Mouse (Mus musculus) gonadal fat pad, adult 2 months (tissue): ENCODE measurements around the gene Ngf. TPM values are rescaled to one million over a fixed set of nuclear protein-coding genes. Genes with fewer than 3 reads are reported as not detected.

ENCODE experiments used
- DNase-seq: peaks from one replicate; pipeline ENCODE4 v3.0.0-alpha.2; 2012; ENCODE audit warnings: low read depth
- polyA plus RNA-seq: library from polyadenylated mRNA; depleted of rRNA; stranded (reverse); fragments of >200 nt; gene quantifications from 2 replicates; pipeline ENCODE4 v1.2.3, GENCODE M21; 2012

The Ngf gene
- polyA plus RNA-seq, 1 experiment = 20.4 TPM

DNA sequence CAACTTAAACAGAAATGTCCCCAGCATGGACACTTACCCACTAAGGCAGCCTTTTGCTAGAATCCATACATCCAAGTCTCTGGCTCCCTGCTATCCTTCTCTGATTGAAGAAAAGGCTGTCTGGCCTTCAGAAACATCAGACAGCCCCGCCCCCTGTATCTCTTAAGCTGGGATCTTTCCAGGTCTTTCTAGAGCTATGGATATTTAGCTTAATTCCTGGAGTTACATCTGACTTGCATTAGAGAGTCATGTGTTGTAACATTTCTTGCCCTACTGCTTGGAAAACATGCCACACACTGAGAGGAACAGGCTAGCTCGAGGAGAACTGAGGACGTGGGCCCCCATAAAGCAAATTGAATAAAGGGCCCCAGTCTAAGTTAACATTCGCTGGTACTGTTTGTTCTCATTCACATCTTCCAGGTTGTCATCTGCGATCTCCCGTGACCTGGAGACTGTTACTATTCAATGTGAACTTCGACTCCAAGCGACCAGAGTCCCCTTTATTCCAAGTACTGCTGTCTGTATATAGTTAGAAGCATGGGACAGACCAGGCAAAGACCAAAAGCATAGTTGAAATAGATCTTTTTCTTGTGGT is 38.0 kb downstream of the Ngf start:
- DNase-seq = no peak

DNA sequence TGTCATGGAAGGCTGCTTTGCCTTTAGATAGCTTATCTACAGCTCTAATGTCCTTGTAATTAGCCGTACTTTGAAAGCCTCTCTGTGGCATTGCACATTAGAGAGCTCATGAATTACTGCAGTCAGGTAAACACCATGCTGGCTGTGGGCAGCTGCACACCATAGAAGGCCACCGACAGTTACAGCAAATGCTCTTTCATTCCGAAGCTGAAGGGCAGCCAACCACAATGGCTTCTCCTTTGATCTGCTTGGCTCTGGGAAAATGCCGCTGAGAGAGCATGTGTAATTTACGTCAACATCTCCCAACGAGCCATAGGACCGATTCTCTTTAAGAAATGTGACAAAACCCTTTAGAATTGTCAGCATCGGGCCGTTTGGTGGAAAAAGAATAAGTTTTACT is 38.7 kb downstream of the Ngf start:
- DNase-seq = no peak

DNA sequence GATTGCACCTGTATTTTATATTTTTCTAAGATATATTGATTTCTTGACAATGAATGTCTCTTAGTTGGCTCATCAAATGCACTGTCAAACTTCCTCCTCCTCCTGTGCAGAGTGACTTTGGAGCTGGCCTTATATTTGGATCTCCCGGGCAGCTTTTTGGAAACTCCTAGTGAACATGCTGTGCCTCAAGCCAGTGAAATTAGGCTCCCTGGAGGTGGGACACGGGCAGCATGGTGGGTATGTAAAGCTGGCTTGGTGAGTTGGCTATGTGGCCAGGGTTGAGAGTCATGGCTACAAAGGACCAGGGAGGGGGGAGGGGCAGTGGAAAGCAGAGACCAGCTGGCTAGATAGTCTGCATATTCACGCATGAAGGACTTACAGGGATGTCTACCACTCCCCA is 39.9 kb downstream of the Ngf start:
- no peak for DNase-seq

DNA sequence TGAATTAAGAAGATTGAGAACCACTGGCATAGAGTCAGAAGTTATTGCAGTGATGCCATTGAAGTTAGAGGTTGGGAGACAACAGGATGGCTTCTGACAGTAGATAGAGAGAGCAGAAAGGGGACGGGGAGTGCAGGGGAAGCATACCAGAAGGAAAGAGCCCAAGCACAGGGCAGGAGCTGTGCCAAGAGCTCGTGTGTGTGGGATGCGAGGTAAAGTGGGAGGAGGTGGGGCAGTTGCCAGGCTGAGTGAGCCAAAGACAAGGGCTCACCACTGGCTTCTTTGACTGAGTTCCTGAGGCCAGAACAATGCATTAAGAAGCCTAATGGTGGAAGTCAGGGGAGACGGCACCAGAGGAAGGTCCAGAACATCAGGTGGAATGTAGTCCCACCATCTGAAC is 47.2 kb downstream of the Ngf start:
- no peak for DNase-seq

DNA sequence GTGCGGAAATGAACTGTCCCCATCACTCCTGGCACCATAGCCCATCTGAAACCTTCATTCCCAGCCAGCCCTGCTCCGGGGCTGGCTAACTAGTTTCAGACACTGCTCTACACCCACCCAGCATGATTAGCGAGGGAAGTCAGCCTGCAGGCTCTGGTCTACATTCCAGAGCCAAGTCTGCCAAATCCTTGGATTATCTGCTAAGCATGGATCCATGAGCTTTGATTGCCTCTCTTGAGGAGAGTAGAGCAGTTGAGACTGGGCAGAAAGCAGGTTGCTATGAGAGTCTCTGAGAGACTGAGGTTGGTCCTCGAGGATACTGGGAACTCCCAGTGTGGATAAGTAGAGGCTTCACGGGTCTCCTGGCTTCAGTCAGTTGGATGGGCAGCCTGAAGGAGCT is 51.3 kb downstream of the Ngf start:
- DNase-seq = peak; percentile 27

DNA sequence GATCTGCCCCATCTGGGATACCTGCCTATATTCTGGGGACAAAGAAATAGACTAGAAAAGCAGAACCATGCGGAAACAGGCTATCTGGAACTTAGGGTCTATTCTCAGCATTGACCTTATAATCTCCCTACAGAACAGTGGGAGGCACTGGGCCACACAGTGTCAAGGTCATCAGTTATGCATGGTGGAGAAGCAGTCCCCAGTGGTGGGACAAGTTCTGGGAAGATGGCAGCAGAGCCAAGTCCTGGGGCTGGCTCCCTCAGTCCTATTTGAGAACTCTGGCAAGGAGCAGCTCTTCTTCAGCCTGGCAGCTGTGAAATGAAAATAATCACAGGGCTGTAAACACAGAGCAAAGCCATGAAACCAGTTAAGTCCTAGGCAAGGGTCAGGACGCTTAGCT is 54.0 kb downstream of the Ngf start:
- no peak for DNase-seq

DNA sequence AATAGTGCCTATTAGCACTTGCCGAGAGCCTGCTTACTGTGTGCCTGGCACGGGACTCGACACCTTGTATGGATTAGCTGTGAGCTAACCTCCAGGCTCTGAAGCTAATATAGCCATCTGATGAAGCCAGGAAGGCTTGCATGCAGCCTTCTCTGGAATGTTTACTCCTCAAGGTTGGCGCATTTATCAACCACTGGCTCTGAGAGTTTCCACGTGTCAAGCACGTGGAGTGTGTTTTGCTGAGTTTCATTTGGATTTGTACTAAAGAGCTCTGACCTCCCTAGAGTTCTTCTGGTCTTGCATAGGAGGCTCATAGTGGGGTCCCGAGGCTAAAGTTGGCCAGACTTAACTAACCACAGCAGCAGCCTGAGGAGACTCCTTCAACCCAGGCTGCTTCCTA is 55.2 kb downstream of the Ngf start:
- DNase-seq = no peak

DNA sequence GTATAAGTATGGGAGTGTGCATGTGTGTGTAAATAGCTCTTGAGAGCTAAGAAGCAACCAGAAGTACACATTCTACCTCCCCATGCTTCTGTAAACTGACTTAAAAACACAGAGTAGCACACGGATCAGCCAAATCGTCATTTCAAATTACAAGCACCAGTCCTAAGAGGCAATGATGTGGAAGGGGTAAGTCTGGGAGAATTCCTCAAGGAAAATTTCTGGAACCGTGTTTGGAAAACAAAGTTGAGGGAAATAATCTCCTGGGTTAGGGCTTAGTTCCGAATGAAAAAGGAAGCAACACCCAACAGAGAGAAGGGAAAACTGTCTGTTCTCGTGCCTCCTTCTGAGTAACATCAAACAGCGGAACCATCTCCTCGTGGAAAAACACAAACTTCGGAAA is 56.1 kb downstream of the Ngf start:
- DNase-seq = no peak

DNA sequence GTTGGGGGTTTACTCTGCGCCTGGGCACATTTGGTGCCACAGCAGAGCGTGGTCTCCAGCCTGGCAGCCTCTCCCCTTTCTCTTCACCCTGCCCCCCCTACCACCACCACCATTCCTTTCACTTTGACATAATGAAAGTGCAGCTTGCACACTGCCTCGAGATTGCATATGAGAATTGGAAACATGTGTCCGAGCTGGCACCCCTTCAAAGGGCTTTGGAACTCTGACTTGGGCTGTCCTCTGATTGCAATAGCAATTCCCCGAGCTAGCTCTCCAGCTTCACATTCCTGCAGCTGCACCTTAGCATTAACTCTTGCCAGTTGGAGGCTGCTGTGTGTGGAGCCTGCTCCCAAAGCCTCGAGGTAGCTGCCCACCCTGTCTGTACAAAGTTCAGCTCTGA is 56.8 kb downstream of the Ngf start:
- DNase-seq = no peak

DNA sequence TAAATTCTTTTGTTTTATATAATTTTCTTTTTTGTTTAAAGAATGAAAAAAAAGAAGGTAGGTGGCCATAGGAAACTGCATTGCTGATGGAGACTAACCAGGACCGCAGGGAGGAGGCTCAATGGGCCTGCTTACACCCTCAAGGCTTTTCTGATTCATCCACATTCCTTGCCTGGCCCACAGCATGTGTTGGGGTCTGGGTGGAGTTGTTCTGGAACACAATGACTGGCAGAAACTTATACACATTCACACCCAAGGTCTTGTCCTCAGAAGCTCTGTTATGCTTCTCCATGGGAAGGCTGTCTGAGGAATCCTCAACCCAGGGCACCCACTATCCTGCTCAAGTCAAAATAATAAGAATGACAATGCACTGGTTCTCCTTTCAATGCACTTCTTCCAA is 65.0 kb downstream of the Ngf start:
- DNase-seq = no peak

DNA sequence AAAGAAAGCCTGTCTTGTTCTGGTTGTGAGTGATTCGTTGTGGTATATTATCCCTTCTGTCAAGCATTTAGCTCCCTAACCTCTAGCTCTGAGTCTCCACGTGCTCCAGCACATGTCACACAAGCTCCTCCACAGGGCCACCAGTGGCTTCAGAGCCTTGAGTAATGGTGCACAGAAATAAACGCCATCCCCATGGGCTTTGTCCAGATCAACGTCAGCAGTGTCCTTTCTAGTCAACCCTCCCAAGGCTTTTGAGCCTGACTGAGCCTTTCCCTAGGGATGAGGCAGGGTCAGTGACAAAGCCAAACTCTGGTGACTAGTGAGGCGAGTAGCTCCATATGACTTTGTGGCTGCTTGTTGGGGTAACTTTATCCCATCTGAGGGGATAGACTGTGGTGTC is 73.9 kb downstream of the Ngf start:
- no peak for DNase-seq

DNA sequence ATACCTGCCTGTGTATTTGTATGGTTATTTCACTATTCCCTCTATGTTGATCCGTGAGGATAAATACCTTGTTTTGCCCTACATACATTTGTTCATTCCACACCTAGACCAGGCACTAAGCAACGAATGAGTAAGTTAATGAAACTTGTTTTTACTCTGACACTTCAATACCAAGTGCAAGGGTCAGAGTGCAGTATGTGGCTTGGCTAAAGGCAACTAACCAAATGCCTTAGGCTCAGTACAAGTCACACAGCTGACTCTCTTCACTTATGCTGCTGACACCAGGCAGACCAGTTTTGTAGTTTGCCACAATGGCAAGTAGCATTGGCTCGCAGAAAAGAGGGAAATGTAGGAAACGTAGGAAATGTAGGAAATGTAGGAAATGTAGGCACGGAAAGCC is 77.8 kb downstream of the Ngf start:
- no peak for DNase-seq

DNA sequence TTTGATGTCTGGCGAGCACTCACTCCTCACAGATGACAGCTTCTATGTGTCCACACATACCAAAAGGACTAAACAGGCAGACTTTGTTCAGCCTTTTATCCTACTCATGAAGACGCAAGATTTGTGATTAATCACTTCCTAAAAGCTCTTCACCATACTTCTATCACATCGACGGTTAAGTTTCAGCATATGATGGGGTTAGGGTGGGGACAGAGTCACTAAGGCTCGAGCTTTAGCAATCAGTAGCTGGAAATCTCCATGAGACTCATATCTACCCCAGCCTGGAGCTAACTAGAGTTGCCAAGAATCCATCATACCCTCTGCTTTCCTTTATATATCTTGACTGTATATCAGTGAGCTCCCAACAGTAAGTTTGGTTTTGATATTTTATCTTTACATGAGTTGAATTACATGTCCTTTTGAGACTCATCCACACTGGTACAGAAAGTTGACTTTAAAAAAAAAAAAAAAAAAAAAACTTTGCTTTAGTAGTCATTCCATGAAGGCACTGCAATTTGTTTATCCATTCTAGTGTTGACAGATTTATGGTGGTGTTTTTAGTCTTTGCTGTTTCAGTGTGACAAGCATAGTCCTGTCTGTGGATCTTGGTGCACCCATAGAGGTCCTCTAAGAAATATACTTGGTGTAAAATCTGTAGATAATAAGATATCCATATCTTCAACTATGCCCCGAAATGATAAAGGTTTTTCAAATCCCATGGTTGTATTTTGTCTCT is 84.4 kb downstream of the Ngf start:
- no peak for DNase-seq

DNA sequence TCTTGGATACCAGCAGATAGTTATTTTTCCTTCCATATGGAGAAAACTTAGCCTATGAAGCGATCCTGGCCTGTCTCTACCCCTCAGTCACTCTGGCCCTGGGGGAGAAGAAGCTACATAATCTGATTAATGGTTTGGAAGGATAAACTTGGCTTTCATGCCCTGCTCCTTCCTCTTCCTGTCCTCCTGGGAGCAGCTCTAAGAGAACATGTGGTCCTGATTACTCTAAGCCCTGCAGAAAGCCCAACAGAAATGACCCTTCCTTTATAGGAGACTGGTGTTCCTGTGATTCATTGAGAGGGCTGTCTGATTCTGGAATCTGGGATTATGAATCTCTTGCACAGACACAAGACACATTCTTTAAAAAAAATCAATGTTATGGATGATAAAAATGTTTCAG is 86.4 kb downstream of the Ngf start:
- no peak for DNase-seq

DNA sequence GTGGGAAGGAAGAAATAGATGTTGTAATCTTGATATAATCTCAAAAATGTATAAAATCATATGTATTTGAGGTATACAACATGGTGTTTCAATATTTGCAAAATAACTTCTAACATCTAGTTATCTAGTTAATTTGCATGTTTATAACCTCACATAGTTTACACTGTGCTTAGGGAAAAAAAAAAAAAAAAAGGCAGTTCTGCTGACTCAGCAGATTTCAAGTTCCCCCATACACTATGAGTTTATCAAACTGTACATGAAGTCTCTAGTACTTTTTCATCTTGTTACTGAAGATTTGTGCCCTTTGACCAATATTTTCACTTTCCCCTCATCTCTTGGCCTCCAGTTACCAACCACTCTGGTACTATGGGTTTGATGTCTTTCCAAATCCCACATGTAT is 86.9 kb downstream of the Ngf start:
- DNase-seq = no peak
